Mouse (Mus musculus) adrenal gland, adult 8-10 months (tissue): ENCODE data around the gene Nfkbia. TPM values are rescaled to one million over a fixed set of nuclear protein-coding genes. Genes with fewer than 3 reads are reported as not detected.

Experiments
- DNase-seq: peaks from one replicate; pipeline ENCODE4 v3.0.0; 2022
- total RNA-seq, 4 experiments: library from RNA; stranded (reverse); gene quantifications; 2 replicates each; pipeline ENCODE4 v1.2.4; 2022

Nfkbia gene
- total RNA-seq, 4 experiments from 2014 or later: 76.2 to 98.5 (median 86.4) TPM

DNA sequence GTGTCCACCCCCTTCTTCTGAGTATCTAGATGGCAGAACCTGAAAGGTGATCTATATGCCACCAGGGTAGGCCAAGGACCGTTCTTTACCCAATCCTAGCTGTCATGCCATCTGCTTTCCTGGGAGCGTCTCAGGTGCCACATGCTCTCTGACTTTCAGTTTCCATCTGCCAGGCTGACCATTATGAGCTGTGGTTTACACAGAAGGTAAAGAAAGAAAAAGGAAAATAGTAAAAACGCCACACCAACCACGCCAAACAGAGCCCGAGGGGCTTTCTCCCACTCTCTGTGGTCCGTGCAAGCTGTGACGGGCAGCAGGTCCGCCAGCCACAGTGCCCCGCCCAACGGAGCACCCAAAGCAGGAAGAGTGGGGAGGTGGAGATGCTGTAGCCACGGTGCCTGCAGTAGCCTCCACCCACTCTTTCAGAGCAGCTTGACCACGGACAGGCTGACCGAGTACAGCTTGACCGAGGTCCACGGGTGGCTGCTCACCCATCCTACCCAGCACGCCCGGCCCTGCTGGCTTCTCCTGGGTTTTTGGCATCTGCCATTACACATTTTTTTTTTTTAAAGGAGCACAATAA is 27.0 kb downstream of the Nfkbia start:
- no peak for DNase-seq

GRCm38 (mm10) chr12:55464846-55465361 is 27.5 kb downstream of the Nfkbia start:
- no peak for DNase-seq

DNA sequence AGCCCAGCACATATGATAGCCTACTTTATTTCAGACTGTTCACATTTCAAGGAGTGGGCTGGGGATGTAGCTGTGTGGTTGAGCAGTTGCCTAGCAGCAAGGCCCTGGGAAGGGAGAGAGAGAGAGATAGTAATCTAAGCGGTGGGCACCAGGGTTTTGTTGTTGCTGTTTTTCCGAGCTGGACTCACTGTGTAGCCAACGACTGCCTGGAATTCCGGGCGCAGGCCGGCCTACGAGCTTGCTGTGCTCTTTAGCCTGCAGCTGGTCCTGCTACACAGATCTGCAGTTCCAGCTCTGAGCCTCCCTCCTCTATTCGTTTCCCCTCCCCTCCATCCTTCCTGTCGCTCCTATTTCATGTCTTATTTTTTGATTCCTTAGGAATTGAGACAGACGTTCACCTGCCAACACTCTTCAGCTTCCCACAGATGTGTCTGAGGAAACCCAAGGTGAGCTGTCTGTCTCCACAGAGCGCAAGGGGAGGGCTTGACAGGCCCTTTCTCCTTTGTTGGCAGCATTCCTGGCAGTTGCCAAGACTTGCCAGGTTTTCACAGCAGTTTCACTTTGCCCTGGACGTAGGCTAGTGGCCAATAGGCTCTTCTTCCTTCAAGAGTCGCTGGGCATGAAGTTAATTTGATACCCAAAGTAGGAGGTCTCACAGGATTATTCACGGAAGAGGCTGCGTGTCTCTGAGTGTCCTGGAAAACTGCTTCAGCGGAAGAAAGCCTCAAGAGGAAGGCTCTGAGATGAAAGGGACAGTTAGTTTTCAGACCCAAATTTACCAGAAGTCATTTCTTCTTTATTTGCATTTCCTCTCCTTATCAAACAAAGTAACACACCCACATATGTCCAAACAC is 28.2 kb downstream of the Nfkbia start:
- peak; percentile 74 for DNase-seq

DNA sequence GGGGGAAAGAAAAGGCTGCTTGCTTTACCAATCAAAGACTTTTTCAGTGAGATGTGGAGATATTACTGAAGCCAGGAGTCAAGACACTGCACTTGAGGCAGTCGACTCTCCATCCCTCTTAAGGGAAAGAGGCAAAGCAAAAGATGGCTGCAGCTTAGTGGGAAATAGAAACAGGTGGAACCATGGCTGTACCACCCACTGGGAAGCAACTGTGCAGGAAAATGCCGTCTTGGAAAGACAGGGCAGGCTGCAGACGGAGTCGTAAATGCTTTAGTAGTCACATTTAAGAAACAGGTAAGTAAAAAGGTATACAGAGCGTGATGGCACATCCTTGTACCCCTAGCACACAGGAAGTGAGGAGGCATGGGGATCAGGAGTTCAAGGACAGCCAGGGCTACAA is 29.4 kb downstream of the Nfkbia start:
- no peak for DNase-seq

- no peak for DNase-seq
Observed at GRCm38 (mm10) chr12:55462456-55462855, 30.0 kb downstream of the Nfkbia start.

DNA sequence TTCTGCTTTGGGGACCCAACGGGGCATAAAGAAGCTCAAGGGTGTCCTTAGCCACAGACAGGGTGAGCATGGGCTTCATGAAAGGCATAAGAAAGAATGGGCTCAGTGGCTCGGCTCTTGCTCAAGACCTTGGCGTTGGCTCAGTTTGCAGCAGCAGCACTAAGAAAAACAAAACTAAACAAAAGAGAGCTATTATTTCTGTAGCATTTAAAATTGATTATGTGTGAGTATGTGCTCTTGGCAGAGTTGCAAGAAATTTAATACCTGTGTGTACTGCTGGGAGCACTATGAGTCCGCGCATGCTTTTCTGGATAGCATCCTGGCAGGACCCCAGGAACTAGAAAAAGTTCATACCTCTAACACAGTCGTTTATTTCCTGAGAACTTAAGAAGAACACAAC is 30.7 kb downstream of the Nfkbia start:
- DNase-seq: peak; percentile 33

- DNase-seq: no peak
Observed at GRCm38 (mm10) chr12:55460900-55461299, 31.5 kb downstream of the Nfkbia start.

DNA sequence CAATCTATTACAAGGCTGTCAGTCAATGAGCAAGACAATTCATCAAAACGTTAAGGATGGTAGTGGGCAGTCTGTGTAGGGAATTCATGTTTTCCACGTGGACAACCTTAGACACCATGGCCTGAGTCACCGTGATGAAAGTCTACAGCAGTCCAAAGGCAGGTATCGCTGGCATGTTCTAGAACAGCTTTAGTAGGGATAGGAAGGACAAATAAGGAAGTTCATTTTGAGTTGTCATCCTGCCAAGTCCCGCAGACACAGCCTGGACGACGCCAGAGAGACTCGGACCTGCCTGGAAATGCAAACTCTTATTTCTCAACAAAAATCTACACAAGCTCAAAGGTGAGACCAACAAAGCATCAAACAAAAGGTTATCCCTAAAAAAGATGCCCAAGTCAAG is 32.7 kb downstream of the Nfkbia start:
- no peak for DNase-seq

DNA sequence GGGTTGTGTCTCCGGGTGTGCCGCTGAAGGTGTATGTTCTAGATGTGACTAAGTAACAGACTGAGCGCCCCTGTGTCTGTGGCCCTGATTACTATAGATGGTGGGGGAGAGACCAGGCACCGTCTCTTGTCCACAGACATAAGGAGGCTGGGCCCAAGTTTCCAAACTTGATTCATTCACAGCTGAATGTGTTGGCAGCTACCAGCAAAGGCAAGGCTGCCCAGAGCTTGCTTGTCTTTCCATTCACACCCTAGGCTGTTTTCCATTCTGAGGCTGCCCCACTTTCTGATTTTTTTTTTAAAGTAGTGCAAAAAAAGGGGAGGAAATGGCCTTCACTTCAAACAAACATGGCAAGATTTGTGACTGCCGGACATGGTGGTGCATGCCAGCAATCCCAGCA is 35.6 kb downstream of the Nfkbia start:
- DNase-seq: no peak

GRCm38 (mm10) chr12:55456136-55456535 is 36.3 kb downstream of the Nfkbia start:
- DNase-seq: no peak

- no peak for DNase-seq
Observed at GRCm38 (mm10) chr12:55455206-55455605, 37.2 kb downstream of the Nfkbia start.

- no peak for DNase-seq
Observed at GRCm38 (mm10) chr12:55453924-55454323, 38.5 kb downstream of the Nfkbia start.

DNA sequence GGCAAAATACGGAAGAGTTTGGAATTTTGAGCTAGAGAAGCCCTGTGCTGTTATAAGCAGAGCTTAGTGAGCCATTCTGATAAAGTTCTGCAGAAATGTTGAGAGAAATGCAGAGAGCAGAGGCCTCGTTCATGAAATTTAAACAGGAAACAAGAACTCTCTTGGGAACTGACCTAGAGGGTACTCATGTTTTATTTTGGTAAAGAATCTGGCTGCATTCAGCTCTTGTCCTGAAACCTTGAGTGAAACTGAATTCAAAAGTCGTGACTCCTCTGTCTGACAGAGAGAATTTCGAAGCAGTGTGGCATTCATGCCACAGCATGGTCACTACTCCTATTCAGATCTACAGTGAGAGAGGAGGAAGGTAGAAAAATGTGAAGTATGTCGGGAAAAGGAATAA is 39.6 kb downstream of the Nfkbia start:
- DNase-seq: no peak

GRCm38 (mm10) chr12:55450421-55450820 is 42.0 kb downstream of the Nfkbia start:
- DNase-seq: no peak

- DNase-seq: no peak
Observed at GRCm38 (mm10) chr12:55449048-55449447, 43.4 kb downstream of the Nfkbia start.

DNA sequence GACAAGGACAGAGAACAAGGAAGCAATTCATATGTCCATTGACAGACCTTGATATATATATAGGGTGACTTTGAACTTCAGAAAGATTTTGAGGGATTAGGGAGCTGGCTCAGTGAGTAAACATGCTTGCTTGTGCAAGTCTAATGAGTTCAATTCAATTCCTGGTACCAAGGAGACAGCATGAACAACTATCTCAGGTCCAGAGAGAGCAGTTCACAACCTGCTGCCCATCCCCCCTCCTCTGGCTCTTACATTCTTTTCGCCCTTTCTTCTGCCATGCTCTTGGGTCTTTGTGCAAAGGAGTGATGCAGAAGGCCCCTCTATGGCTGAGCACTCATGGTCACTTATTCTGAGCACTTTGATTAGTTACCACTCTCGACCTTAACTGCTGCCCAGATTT is 44.0 kb downstream of the Nfkbia start:
- no peak for DNase-seq

DNA sequence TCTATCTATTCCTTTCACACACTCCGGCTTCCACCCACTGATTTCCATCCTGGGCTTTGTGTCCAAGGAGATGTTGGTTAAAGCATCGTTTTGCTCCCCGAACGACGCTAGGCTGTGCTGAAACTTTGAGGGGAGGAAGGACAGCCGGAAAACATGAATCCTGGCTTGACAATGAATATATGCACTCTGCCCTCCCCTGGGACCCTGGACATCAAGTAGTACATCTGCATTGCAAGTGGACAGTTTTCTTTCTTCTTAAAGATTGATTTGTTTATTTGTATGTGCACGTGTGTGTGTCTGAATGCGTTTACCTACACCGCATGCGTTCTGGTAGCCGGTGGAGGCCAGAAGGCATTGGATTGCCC is 45.1 kb downstream of the Nfkbia start:
- no peak for DNase-seq

DNA sequence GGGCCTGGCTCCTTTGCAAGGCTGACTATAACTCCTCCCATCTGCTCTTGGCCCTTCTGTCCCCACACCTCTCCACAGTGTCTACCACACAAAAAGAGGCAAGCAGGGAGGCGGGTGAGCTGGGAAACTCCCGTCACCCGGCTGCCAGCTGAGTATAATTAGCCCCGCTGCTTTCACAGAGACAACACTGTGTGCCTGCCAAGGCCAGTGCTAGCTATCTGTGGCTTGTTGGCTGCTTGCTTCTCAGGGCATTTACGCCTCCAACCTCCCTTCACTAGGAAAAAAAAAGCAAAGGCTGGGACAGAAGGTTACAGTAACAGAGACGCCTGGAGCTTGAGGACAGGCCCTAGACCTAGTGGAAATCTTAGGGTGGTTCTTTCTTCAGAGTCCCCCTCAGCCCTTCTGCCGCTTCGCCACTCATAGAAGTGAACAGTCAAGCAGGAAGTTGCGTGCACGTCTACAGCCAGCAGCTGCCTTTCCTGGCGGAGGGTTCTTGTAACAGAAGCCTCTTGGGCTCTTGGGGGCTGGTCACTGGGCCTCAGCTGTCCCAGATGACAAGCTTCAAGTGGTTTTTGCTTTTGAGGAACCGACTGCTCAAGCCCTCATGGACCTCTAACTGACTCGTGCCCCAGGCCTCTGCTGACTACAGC is 45.6 kb downstream of the Nfkbia start:
- peak; percentile 78 for DNase-seq

- no peak for DNase-seq
Observed at GRCm38 (mm10) chr12:55446366-55446745, 46.1 kb downstream of the Nfkbia start.

DNA sequence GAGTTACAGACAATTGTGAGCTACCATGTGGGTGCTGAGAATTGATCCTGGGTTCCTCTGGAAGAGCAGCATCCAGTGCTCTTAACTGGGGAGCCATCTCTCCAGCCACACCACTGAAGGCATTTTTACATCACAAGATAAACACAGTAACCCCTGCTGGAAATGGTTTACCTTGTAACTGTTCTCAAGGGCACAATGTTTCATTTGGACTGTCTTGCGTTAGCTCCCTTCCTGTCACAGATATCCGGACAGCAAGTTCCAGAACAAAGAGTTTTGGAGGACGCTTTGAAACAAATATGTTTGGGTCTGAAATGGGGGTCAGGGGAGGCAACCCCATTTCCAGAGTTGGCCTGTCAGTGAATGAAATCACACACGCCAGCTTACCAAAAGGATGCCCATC is 46.9 kb downstream of the Nfkbia start:
- DNase-seq: no peak

- DNase-seq: no peak
Observed at GRCm38 (mm10) chr12:55444031-55444451, 48.4 kb downstream of the Nfkbia start.

DNA sequence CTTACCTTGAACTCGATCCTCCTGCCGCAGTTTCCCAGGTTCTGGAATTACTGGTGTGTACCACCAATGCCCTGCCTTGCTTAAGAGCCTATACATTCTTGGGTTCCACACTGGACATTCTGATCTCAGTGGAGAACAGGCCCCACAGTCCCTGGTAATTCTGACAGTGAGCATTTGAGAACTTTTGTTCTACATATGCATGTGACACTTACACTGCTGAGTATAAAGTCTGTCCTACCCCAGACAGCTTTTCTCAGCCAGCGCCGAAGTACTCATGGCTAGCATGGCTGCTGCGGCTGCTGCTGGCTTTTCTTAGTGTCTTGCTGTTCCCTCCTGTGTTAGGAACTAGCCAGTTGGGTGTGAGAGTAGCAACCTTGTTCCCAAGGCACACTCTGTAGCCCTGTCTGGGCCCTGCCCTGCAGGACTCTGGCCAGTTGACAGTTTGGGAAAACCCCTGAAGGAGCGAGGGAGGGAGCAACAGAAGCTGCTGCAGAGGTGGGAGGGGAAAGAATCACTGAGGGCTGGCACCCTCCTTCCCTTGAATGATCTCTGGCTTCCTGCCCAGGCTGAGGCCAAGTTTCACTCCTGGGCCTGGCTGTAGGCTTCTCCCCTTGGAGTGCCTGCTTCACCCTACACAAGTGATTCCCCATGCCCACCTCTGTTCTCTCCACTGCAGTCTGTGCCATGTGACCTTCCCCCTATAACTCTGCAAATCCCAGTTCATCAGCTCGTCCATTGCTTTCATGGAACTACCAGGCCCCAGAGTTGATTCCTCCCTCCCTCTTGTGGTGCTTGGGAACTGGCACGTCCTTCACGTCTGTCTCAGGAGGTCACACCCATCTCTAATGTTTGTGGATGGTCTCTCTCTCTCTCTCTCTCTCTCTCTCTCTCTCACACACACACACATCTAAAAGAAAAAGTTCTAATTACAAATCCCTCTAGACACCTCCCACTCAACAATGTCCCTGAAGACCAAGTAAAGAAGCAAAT is 49.3 kb downstream of the Nfkbia start:
- peak; percentile 85 for DNase-seq
